Mouse (Mus musculus): ENCODE results near the gene Phc2. TPM values are rescaled to one million over a fixed set of nuclear protein-coding genes. Genes with fewer than 3 reads are reported as not detected.

The Phc2 gene
- polyA plus RNA-seq, 1 experiment from 2014 or later, result 138 TPM

- Histone ChIP-seq H3K36me3 (no peaks in the 10 kb centered on the region), H3K4me2 (replicated peaks) (no peak overlapping the region), H3K27me3 (no peaks in the 10 kb centered on the region), H3K9ac (no peak overlapping the region), H3K9me3 (replicated peaks) (no peaks in the 10 kb centered on the region), H3K4me3 (no peak overlapping the region), H3K27ac (peak overlapping the region; percentile 81; the same call in 1 of the 2 replicates), H3K4me1 (peaks cover 46% of the 10 kb centered on the region)
- no peak for ATAC-seq (ENCODE audit: low FRiP score)
- 88% methylated on average over 13 of the region's 13 CpGs for WGBS
These were observed 27.8 kb downstream of the Phc2 start for GRCm38 (mm10) chr4:128682281-128682680.

- 30% methylated on average over 3 of the region's 3 CpGs for WGBS
- ATAC-seq (ENCODE audit: low FRiP score), result peak; percentile 49; the same call in 1 of the 2 replicates
- peaks cover 46% of the 10 kb centered on the region for H3K4me1 ChIP-seq
These were observed 29.2 kb downstream of the Phc2 start for GRCm38 (mm10) chr4:128683706-128684105.

GRCm38 (mm10) chr4:128684108-128684507 lies 29.6 kb downstream of the Phc2 start:
- Histone ChIP-seq H3K9me3 (replicated peaks) (no peaks in the 10 kb centered on the region), H3K36me3 (no peaks in the 10 kb centered on the region), H3K27me3 (no peaks in the 10 kb centered on the region), H3K4me2 (replicated peaks) (no peak overlapping the region), H3K4me3 (no peak overlapping the region), H3K27ac (peak overlapping the region; percentile 66; the same call in 1 of the 2 replicates), H3K4me1 (peaks cover 47% of the 10 kb centered on the region), H3K9ac (no peak overlapping the region)
- no peak for ATAC-seq (ENCODE audit: low FRiP score)
- 73% methylated on average over 11 of the region's 11 CpGs for WGBS

More at GRCm38 (mm10) chr4:128683706-128684105, 29.2 kb downstream of the Phc2 start:
- Histone ChIP-seq H3K4me2 (replicated peaks) (no peak overlapping the region), H3K9ac (no peak overlapping the region), H3K27ac (peak overlapping the region; percentile 81), H3K36me3 (no peaks in the 10 kb centered on the region), H3K9me3 (replicated peaks) (no peaks in the 10 kb centered on the region), H3K27me3 (no peaks in the 10 kb centered on the region), H3K4me3 (no peak overlapping the region)

GRCm38 (mm10) chr4:128688513-128688913 lies 34.0 kb downstream of the Phc2 start:
- Histone ChIP-seq H3K4me2 (replicated peaks) (peak overlapping the region; percentile 42), H3K9me3 (replicated peaks) (no peaks in the 10 kb centered on the region), H3K27ac (peak overlapping the region; percentile 78), H3K4me1 (peaks cover 64% of the 10 kb centered on the region), H3K27me3 (no peaks in the 10 kb centered on the region), H3K36me3 (no peaks in the 10 kb centered on the region), H3K9ac (no peak overlapping the region), H3K4me3 (peak overlapping the region; percentile 19; the same call in 1 of the 2 replicates)
- ATAC-seq (ENCODE audit: low FRiP score), result peak; percentile 59
- WGBS, result 44% methylated on average over 6 of the region's 6 CpGs

- Histone ChIP-seq H3K4me3 (peak overlapping the region; percentile 19), H3K27ac (peak overlapping the region; percentile 78), H3K4me1 (peaks cover 63% of the 10 kb centered on the region), H3K27me3 (no peaks in the 10 kb centered on the region), H3K9ac (peak overlapping the region; percentile 38), H3K4me2 (replicated peaks) (peak overlapping the region; percentile 42), H3K9me3 (replicated peaks) (no peaks in the 10 kb centered on the region), H3K36me3 (no peaks in the 10 kb centered on the region)
- WGBS, result 58% methylated on average over 9 of the region's 9 CpGs
- peak; percentile 42; the same call in 1 of the 2 replicates for ATAC-seq (ENCODE audit: low FRiP score)
These were observed 34.5 kb downstream of the Phc2 start for GRCm38 (mm10) chr4:128688976-128689375.

GRCm38 (mm10) chr4:128689739-128690304 lies 35.3 kb downstream of the Phc2 start:
- no peak for ATAC-seq (ENCODE audit: low FRiP score)
- WGBS, result 74% methylated on average over 6 of the region's 6 CpGs
- Histone ChIP-seq H3K9me3 (replicated peaks) (no peaks in the 10 kb centered on the region), H3K4me2 (replicated peaks) (peak overlapping the region; percentile 42), H3K27me3 (no peaks in the 10 kb centered on the region), H3K4me1 (peaks cover 62% of the 10 kb centered on the region), H3K4me3 (peak overlapping the region; percentile 19; the same call in 1 of the 2 replicates), H3K36me3 (no peaks in the 10 kb centered on the region), H3K9ac (no peak overlapping the region; the same call in 1 of the 2 replicates), H3K27ac (peak overlapping the region; percentile 78)

GRCm38 (mm10) chr4:128691195-128691594 lies 36.7 kb downstream of the Phc2 start:
- no peak overlapping the region for H3K27ac ChIP-seq
- no peaks in the 10 kb centered on the region for H3K9me3 ChIP-seq (replicated peaks)
- H3K4me1 ChIP-seq, result peaks cover 67% of the 10 kb centered on the region
- no peak overlapping the region for H3K4me2 ChIP-seq (replicated peaks)
- no peak overlapping the region for H3K9ac ChIP-seq
- no peaks in the 10 kb centered on the region for H3K36me3 ChIP-seq
- no peaks in the 10 kb centered on the region for H3K27me3 ChIP-seq
- H3K4me3 ChIP-seq, result no peak overlapping the region
- ATAC-seq (ENCODE audit: low FRiP score), result no peak
- WGBS, result 85% methylated on average over 4 of the region's 4 CpGs

- Histone ChIP-seq H3K4me3 (no peak overlapping the region), H3K4me1 (peaks cover 70% of the 10 kb centered on the region), H3K27me3 (no peaks in the 10 kb centered on the region), H3K4me2 (replicated peaks) (no peak overlapping the region; the same call in 1 of the 2 replicates), H3K27ac (peak overlapping the region; percentile 64), H3K9ac (no peak overlapping the region), H3K36me3 (no peaks in the 10 kb centered on the region), H3K9me3 (replicated peaks) (no peaks in the 10 kb centered on the region)
- WGBS, result 69% methylated on average over 14 of the region's 15 CpGs
- no peak for ATAC-seq (ENCODE audit: low FRiP score)
These were observed 37.8 kb downstream of the Phc2 start for GRCm38 (mm10) chr4:128692149-128692925.

GRCm38 (mm10) chr4:128693207-128693606 lies 38.7 kb downstream of the Phc2 start:
- WGBS, result 45% methylated on average over 5 of the region's 5 CpGs
- Histone ChIP-seq H3K9me3 (replicated peaks) (no peaks in the 10 kb centered on the region), H3K27ac (peak overlapping the region; percentile 64), H3K36me3 (no peaks in the 10 kb centered on the region), H3K4me1 (peaks cover 76% of the 10 kb centered on the region), H3K4me2 (replicated peaks) (peak overlapping the region; percentile 3; the same call in 1 of the 2 replicates), H3K4me3 (no peak overlapping the region), H3K9ac (no peak overlapping the region), H3K27me3 (no peaks in the 10 kb centered on the region)
- ATAC-seq (ENCODE audit: low FRiP score), result no peak

GRCm38 (mm10) chr4:128694315-128694714 lies 39.8 kb downstream of the Phc2 start:
- no peak overlapping the region for H3K9ac ChIP-seq
- H3K27me3 ChIP-seq, result no peaks in the 10 kb centered on the region
- H3K4me3 ChIP-seq, result no peak overlapping the region
- H3K4me2 ChIP-seq (replicated peaks), result no peak overlapping the region
- peaks cover 70% of the 10 kb centered on the region for H3K4me1 ChIP-seq
- H3K36me3 ChIP-seq, result no peaks in the 10 kb centered on the region
- ATAC-seq (ENCODE audit: low FRiP score), result no peak
- no peaks in the 10 kb centered on the region for H3K9me3 ChIP-seq (replicated peaks)
- H3K27ac ChIP-seq, result no peak overlapping the region

- no peak overlapping the region for H3K9ac ChIP-seq
- H3K4me1 ChIP-seq, result peaks cover 62% of the 10 kb centered on the region
- no peak for ATAC-seq (ENCODE audit: low FRiP score)
- H3K36me3 ChIP-seq, result no peaks in the 10 kb centered on the region
- WGBS, result 86% methylated on average over 7 of the region's 7 CpGs
- H3K27ac ChIP-seq, result no peak overlapping the region
- H3K4me2 ChIP-seq (replicated peaks), result no peak overlapping the region
- H3K4me3 ChIP-seq, result no peak overlapping the region
- no peaks in the 10 kb centered on the region for H3K9me3 ChIP-seq (replicated peaks)
- H3K27me3 ChIP-seq, result no peaks in the 10 kb centered on the region
These were observed 40.6 kb downstream of the Phc2 start for GRCm38 (mm10) chr4:128695149-128695548.

GRCm38 (mm10) chr4:128698011-128698861 lies 43.7 kb downstream of the Phc2 start:
- H3K9ac ChIP-seq, result peak overlapping the region; percentile 29; the same call in 1 of the 2 replicates
- H3K4me1 ChIP-seq, result peaks cover 36% of the 10 kb centered on the region
- H3K4me3 ChIP-seq, result no peak overlapping the region
- no peak overlapping the region for H3K4me2 ChIP-seq (replicated peaks)
- peak overlapping the region; percentile 85 for H3K27ac ChIP-seq
- no peaks in the 10 kb centered on the region for H3K36me3 ChIP-seq
- 44% methylated on average over 12 of the region's 12 CpGs for WGBS
- ATAC-seq (ENCODE audit: low FRiP score), result no peak
- no peaks in the 10 kb centered on the region for H3K27me3 ChIP-seq
- H3K9me3 ChIP-seq (replicated peaks), result no peaks in the 10 kb centered on the region
